Mouse (Mus musculus) kidney, postnatal 14 days (tissue): ENCODE measurements around the gene Ndufa13.
A peak's percentile ranks its signal among the peaks of the same experiment; 100 is the strongest.

Source experiments
- DNase-seq: peaks from one replicate; pipeline ENCODE4 v3.0.0; 2022; ENCODE audit warnings: mixed read lengths

The Ndufa13 gene

DNA sequence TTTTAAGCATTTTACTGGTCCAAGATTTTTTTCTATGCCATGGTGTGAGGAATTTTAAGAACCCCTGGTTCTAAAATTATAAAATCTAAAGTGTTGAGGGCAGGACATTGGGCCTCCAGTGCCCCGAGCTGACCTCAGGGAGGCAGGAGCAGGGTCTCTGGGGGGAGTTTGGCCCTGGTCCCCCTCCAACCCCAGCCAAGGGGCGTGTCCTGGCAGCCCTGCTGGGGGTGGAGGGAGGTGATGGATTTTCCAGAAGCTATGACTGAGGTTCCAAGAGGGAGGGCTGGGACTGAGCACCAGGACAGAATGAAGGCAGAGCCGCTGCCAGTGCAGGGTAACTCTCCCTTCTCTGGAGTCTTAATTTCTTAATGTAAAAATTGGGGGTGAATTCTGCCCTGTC, 24.4 kb downstream of the Ndufa13 start:
- no peak for DNase-seq

DNA sequence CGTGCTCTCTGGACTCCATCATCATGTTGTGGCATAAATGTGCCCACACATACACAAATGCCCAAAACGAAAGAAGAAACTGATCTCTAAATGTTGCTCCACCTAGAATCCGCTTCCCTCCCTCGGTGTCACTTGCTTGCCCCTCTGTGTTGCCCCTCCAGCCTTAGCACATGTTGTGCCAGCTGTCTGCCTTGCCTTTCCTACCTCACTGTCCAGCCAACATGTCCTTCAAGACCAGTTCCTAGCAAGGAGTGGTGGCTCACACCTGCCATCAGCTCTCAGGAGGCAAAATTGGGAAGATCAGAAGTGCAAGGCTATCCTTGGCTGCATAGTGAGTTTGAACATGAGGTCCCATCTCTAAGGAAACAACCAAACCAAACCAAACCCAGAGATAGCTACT, 25.0 kb downstream of the Ndufa13 start:
- no peak for DNase-seq

DNA sequence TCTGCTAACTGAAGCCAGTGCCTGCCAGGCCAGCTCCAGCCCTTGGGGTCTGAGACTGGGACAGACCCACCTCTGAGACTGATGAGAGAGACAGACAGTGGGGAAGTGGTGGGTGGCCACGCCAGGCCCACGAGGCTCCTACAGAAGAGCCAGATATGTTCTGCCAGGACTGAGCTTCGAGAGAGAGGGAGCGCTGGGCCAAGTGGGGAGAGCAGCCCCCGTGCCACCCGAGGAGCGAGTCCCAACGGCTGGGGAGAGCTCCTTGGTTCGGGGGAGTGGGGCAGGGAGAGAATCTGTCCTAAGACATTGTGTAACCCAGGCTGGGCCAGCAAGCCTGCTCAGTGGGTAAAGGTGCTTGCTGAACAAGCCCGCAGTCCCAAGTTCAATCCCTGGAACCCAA, 25.4 kb downstream of the Ndufa13 start:
- DNase-seq, result no peak

DNA sequence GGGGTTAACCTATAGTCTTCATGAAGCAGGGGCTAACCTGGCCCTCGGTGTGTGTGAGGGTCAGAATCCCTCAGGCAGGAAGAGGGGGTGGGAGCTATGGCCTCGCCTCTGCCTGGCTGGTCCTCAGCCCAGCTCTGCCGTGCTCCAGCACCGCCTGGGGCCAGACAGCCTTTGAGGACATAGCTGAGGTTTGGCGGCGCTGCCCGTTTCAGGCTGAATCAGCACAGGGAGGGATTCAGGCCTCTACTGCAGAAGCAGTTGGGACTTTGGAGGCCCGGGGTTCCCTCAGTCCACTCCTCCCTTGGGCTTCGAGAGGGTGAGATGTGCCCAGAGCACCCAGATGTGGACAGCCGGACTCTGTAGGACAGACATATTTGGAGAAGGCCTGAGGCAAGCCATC, 26.3 kb downstream of the Ndufa13 start:
- no peak for DNase-seq

DNA sequence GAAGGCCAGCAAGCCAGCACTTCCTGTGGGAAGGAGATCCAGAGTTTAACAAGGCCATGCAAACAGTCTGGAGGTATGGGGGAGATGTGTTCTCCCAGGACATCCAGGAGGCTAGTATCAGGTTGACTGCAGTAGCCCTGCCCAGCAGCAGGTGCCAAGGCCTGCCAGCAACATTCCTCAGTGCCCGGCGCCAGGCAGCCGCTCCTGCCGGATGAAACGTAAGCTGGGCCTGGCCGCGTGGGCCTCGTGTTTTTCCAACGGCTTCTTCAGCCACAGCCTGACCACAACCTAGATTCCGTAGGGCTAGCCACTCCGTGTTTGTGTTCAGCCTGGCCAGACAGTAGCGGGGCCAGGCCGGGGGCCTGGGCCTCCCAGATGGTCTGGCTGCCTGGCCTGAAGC, 27.7 kb downstream of the Ndufa13 start:
- DNase-seq, result no peak

DNA sequence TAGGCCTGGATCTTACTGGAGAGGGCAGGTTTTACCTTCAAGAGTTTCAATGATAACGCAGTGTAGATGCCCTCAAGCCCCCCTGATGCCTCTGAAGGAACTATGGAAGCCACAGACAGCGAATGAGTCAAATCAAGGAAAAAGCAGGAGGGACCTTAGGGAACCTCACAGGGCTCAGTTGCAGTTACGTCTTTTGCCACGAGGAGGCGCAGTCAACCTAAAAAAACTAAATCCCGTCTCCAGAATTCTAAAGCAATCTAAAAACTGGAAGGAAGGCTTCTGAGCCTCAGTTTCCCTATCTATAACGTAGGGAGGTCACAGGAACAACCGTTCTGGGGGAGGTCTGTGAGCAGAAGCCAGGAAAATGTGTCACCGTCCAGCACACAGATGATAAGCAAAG, 28.2 kb downstream of the Ndufa13 start:
- peak; percentile 64 for DNase-seq

DNA sequence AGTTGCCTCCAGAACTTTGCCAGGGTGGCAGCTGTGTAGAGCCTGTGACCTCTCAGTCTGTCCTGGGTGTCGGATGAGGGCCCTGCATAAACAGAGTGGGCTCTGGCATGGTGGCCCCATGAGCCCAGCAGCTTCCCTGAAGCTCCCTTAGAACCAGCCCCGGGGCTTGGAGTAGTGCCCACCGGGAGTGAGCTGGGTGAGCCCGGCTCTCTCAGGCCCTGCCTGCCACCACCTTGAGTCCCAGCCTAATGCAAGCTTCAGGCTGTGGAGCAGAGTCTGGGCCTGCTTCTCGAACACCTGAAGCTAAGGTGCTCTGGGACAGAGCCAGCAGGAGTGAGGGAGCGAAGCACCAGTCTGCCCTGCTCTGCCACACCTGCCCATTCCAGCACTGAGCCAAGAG, 31.5 kb downstream of the Ndufa13 start:
- no peak for DNase-seq

DNA sequence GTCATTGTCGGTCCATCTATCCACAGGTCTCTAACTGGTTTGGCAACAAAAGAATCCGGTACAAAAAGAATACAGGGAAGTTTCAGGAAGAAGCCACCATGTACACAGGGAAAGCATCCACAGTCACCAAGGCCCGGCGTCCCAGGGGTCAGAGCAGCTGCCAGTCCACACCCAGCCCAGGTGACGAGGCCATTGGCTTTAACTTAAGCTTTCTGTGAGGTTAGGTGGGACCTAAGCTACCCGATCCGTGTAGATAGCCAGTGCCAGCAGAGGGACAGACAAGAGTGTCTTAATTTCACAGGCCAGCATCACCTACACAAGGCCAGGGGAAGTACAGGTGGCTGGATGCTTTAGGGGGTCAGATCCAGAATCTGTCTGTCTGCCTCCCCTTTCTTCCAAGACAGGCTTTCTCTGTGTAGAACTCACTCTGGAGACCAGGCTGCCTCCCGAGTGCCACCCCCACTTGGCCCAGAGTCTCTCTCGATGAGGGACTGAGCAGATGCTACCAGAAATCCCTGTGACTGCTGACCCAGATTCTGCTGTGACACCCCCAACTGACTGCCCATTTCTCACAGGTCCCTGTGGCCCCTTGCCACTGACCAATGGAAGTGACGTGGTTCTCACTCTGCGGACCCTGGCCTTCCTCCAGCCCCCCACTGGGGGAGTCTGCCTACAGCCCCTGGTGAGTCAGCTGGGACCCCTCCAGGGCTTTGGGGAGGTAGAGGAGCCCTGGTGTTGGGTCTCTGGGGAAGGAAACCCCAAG, 32.2 kb downstream of the Ndufa13 start:
- DNase-seq, result no peak

DNA sequence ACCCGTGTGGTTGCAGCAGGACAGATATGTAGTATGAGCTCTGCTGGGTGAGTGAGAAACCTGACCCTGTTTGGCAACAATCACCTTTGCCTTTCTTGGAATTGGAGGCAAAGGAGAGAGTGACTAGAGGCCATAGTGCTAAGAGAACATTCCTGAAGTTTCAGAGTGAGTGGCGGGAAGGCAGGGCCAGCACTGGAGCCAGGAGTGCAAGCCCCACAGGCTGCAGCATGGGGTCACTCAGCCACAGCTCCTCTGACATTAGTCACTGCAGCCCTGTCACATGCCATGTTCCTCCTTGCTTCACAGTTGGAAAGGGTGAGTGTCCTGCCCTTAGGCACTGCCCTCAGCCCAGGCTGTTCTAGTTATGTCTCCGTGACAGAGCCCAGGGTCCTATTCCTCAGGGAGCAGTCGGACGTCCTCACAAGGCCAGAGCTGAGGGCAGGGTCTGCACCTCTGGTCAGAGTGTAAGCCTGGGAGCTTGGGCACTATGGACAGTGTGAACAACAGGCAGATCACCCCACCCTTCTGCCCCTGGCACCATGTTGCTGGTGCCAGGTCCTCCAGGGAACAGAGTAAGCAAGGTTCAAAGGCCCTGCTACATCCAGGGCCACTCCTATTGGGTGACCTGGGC, 34.5 kb downstream of the Ndufa13 start:
- no peak for DNase-seq

DNA sequence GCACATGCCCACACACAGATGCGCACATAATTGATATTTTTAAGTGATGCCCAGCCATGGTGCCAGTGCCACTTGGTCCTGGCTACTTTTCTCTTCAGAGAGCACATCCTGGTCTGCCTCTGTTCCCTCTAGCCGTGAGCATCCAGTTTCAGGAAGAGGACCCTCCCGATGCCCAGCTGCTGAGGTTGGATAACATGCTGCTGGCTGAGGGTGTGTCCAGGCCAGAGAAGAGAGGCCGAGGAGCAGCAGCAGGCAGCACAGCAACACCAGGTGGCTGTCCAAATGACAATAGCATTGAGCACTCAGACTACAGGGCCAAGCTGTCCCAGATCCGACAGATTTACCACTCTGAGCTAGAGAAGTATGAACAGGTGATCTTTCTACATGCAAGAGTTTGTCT, 38.2 kb downstream of the Ndufa13 start:
- DNase-seq, result no peak

DNA sequence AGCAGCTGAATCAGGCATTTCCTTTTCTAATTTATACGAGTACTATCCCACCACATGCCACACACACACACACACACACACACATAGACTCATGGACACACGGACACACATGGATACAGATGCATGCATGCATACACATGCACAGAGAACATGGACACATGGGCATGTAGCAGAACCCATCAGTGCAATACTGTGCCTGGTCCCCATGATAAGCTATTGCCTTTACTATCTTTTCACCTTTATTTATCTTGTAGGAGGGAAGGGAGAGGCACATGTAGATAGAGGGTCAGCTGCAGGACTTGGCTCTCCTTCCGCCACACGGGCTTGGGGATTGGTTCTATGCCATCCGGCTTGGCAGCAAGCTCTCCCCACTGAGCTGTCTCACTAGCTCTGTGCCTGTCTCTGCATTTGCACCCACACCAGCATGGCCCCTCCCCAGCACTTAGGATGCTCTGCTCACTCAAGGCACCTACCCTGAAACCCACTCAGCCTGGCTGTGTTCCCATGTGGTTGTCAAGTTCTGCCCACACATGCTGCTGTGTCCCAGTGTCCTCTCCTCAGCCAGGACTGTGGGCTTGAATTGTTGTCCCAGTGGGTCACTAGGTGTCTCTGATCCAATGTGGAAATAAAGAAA, 38.9 kb downstream of the Ndufa13 start:
- DNase-seq, result no peak

DNA sequence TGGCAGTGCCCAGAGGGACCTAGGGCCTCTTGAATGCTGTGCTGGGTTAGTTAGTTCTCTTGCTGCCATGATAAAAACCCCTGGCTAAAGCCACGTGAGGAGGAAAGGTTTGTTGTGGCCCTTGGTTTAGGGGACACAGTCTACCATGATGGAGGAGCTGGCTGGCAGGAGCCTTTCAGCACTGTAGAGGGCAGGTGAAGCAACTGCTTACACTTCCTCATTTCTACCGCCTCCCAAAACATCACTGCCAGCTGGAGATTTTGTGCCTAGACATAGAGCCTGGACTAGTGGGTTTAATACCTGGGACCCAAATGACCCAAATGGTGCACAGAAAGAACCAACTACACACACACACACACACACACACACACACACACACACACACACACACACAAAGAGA, 41.1 kb downstream of the Ndufa13 start:
- DNase-seq, result no peak

DNA sequence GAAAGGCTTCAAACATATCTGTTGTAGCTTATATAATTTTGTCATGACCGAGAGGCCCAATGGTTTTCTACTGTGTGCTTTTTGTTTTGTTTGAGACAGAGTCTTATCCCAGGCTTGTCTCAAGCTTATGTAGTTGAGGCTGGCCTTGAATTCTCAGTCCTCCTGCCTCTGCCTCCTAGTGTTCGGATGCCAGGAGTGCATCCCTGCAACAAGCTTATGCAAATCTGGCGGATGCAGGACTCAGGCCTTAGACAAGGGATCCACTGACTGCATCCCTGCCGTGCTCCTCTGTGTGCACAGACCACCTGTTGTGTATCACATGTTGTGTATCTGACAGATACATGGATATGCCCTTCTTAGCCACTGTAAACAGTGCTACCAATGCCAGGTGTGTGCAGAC, 41.6 kb downstream of the Ndufa13 start:
- DNase-seq, result no peak

DNA sequence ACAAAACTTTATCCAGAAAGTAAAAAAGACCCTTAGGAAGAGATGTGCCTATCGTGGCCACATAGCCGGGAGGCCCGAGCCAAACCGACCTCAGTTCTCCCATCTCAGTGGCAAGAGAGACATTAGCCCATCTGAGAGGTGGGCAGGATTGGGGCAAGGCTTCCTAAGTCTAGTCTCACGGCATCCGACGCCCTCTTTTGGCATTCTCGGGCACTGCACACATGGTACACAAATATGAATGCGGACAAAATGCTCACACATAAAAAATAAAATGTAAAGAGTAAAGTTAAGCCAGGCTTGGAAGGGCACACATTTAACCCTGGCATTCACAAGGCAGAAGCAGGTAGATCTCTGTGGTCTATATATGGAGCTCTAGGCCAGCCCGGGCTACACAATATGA, 48.5 kb downstream of the Ndufa13 start:
- no peak for DNase-seq

DNA sequence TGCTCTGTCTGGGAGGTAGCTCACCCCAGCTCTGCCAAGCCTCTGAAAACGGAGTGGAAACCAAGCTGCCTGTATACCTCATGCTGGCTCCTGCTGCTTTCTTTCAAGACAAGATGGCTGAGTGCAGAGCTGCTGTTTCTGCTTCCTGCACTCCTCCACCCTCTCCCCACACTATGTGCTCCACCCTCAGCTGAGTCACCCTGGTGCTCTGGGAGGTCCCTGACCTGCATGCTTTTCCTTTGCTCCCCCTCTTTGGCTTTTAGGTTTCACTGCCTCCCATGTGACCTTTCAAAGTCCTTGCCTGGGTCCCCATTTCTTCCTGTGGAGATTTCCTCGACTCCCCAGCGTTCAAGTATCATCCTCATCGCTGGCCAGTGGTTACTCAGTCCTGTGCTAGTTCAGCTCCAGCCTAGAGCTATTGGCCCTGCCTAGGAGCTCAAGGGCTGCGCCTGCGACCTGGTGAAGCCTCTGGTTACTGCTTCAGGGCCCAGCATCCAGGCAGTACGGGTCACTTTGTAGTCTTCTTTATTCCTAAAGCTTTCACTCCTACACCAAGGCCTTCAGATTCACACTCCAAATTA, 51.3 kb downstream of the Ndufa13 start:
- DNase-seq, result no peak

DNA sequence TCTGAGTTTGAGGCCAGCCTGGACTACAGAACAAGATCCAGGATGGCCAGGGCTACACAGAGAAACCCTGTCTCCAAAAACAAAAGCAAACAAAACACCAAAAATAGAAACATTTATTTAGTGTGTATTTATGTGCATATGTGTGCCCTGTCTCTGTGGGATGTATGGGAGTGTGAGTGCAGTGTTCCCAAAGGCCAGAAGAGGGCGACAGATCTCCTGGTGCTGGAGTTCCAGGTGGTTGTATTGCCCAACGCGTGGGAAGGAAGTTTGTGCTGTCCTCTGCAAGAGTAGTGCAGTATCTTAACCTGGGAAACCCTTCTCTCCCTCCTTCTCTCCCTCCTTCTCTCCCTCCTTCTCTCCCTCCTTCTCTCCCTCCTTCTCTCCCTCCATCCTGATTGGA, 52.5 kb downstream of the Ndufa13 start:
- DNase-seq, result no peak

DNA sequence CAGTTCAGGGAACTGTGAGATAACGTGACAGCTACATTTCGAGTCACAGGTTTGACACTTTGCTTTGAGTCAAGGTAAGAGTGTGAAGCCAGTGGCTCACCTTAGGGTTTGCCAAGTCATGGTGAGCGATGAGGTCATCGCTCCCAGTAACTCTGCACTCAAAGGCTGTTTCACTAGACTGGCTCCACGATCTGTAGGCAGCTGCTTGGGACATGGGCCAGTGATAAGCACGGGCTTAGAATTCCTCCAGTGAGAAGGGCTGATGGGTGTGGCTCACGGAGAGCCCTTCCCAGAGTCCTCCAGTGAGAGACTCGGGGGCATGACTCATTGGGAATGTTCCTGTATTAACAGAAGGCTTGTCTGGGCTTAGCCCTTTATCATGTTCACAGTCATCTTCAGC, 53.4 kb downstream of the Ndufa13 start:
- no peak for DNase-seq

DNA sequence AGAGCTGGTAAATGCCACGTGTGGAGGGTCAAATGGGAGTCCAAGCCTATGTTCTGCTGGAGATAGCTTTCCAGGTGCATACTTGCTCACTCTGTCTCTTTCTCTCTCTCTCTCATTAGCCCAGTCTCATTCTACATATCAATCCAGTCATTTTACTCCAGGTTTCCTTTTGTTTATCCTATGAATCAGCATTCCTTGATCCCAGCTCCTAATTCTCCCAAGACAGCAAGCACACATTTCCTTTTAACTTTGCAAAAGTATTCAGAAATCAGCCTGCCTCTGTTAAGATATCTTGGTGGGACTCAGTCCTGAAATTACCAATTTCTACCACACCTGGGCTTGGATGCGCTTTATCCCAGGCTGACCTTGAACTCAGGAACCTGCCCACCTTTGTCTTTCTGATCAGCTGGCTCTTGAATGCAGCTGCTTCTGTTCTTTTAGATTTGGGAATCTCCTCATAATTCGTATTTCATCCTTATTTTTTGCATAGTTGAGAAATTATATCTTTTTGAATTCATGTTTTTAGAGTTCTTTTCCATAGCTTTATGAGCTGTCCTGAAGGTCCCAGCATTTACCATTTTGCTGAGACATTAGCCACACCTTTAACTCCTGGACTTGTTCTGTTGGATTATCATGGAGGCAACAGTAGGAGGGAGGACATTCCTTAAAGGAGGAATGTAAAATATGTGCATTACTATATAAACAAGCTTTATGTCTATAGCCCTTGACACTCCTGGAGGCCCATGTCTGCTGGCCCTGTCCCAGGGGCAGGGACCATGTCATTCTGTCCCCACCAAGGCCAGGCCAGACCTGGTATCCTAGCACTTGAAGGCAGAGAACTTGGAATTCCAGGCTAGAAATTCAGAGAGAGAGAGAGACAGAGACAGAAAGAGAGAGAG, 54.9 kb downstream of the Ndufa13 start:
- DNase-seq, result no peak
